Comparison of ENCODE assay signal across 10 mouse cellular contexts in the genomic region with DNA sequence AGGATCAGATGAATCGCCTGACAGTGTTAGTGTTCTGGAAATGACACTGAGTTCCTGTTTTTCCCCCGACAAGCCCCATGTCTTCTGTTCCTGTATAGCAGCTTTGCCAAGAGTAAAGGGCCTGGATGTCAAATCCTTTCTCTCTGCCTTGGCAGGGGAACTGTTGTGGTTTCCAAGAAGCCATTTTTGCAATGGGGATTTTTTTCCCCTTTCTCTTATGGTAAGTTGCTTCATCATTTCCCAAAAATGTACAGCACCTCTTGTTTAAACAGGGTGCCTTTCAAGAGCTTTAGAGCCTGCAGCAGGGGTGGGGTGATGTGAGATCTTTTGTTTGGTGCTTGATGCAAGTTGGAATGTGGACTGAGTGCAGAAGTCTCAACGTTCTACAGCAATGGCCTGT.
DNase-seq lines count a peak whose midpoint lies in the region; ATAC-seq and TF ChIP-seq lines count a peak whose summit lies in the region.
"Had no signal": no experiment of that assay in that cellular context is flagged by ENCODE, and none has a peak within 500 bp of the region (broad histone marks: within the 10 kb centered on the region; RNA-seq: fewer than 3 reads in every experiment).

No protein-coding gene starts in this region.

- no peak overlapping the region for H3K4me2 ChIP-seq in hindbrain, postnatal 0 days (ENCODE audit: low read depth, low read length)
- no peak overlapping the region for H3K4me2 ChIP-seq in hindbrain, embryonic 12.5 days (replicated peaks)
- H3K4me2 ChIP-seq: limb, embryonic 15.5 days had no signal

- H3K4me1 ChIP-seq in hindbrain, postnatal 0 days (ENCODE audit: insufficient read depth, low read length): peaks cover 19% of the 10 kb centered on the region
- H3K4me1 ChIP-seq in hindbrain, embryonic 12.5 days: peaks cover 21% of the 10 kb centered on the region
- peaks cover 3 to 6% of the 10 kb centered on the region in 2 experiments; a peak in 3 of 4 replicates for H3K4me1 ChIP-seq in MEL (ENCODE audit: control insufficient read depth in 1 of 2, insufficient read depth in 2 of 2, low read length in 2 of 2)

- TF ChIP-seq RAD21 in MEL (IDR thresholded peaks at IDR 0.05; ENCODE audit: low read depth, low read length): no peak

- H3K27ac ChIP-seq in hindbrain, postnatal 0 days: peak overlapping the region; percentile 51
- H3K27ac ChIP-seq in hindbrain, embryonic 12.5 days: no peak overlapping the region
- H3K27ac ChIP-seq in MEL (ENCODE audit: control insufficient read depth, low read depth, low read length): no peak overlapping the region
- H3K27ac ChIP-seq: limb, embryonic 15.5 days had no signal

- ATAC-seq in hindbrain, postnatal 0 days: no peak
- no peak for ATAC-seq in hindbrain, embryonic 12.5 days (ENCODE audit: low FRiP score)

- H3K9me3 ChIP-seq in hindbrain, postnatal 0 days (ENCODE audit: low read length): no peaks in the 10 kb centered on the region
- H3K9me3 ChIP-seq in hindbrain, embryonic 12.5 days (replicated peaks): no peaks in the 10 kb centered on the region
- no peaks in the 10 kb centered on the region for H3K9me3 ChIP-seq in MEL (replicated peaks; ENCODE audit: insufficient read depth, low read length)
- H3K9me3 ChIP-seq: limb, embryonic 15.5 days had no signal

- DNase-seq in hindbrain, postnatal 0 days (ENCODE audit: low spot score): peak; percentile 46
- DNase-seq in MEL (ENCODE audit: low read depth, low spot score): peak; percentile 30
- peak; percentile 61 to 76 for DNase-seq in heart, adult 9 months (ENCODE audit: low spot score in 2 of 2)
- DNase-seq in lung, postnatal 36 days: peak; percentile 76
- no peak for DNase-seq in layer of hippocampus, adult 9-10 months (ENCODE audit: low spot score)
- DNase-seq in gastrocnemius, postnatal 25 days: no peak
- DNase-seq in gastrocnemius, adult 8-10 months (ENCODE audit: low spot score in 2 of 2): no peak
- DNase-seq: cerebellum, postnatal 14 days had no signal

- no peak for TF ChIP-seq EP300 in MEL (IDR thresholded peaks at IDR 0.05; ENCODE audit: low read depth in 1 of 2, low read length in 2 of 2)

- H3K79me2 ChIP-seq in MEL (ENCODE audit: control insufficient read depth, insufficient read depth, low read length, poor library complexity): 0 out of 2 replicates have a peak, but pooled peaks cover 2% of the 10 kb centered on the region

- 43% methylated on average over 3 of the region's 3 CpGs for WGBS in hindbrain, postnatal 0 days
- WGBS in hindbrain, embryonic 12.5 days: 87% methylated on average over 3 of the region's 3 CpGs

- no peaks in the 10 kb centered on the region for H3K27me3 ChIP-seq in hindbrain, postnatal 0 days (ENCODE audit: insufficient read depth, low read length)
- H3K27me3 ChIP-seq in hindbrain, embryonic 12.5 days: no peaks in the 10 kb centered on the region
- no peaks in the 10 kb centered on the region for H3K27me3 ChIP-seq in MEL (ENCODE audit: control insufficient read depth in 1 of 2, insufficient read depth in 2 of 2, low read length in 2 of 2)
- H3K27me3 ChIP-seq: limb, embryonic 15.5 days had no signal

- TF ChIP-seq CTCF in hindbrain, postnatal 0 days (IDR thresholded peaks at IDR 0.05; ENCODE audit: low read depth): no peak
- no peak for TF ChIP-seq CTCF in MEL (IDR thresholded peaks at IDR 0.05 in 2 of 3, conservative IDR thresholded peaks at IDR 0.05 in 1 of 3; ENCODE audit: control insufficient read depth in 1 of 3, insufficient read depth in 1 of 3, low read depth in 2 of 3, low read length in 3 of 3, poor library complexity in 1 of 3, severe bottlenecking in 1 of 3)

- no peak for TF ChIP-seq POLR2A in MEL (IDR thresholded peaks at IDR 0.05; ENCODE audit: control insufficient read depth in 1 of 2, insufficient read depth in 1 of 2, low read depth in 1 of 2, low read length in 2 of 2, poor library complexity in 1 of 2)

- no peak overlapping the region for H3K9ac ChIP-seq in hindbrain, postnatal 0 days (replicated peaks; ENCODE audit: low read length)
- no peak overlapping the region for H3K9ac ChIP-seq in hindbrain, embryonic 12.5 days
- H3K9ac ChIP-seq in MEL (ENCODE audit: control insufficient read depth, low read depth, low read length, poor library complexity, severe bottlenecking): no peak overlapping the region
- H3K9ac ChIP-seq: limb, embryonic 15.5 days had no signal

- no peaks in the 10 kb centered on the region for H3K36me3 ChIP-seq in hindbrain, postnatal 0 days (ENCODE audit: insufficient read depth, low read length)
- H3K36me3 ChIP-seq in hindbrain, embryonic 12.5 days: no peaks in the 10 kb centered on the region
- H3K36me3 ChIP-seq in MEL (ENCODE audit: control insufficient read depth in 1 of 2, insufficient read depth in 2 of 2, low read length in 2 of 2): peaks cover 10% of the 10 kb centered on the region in 2 experiments
- H3K36me3 ChIP-seq: limb, embryonic 15.5 days had no signal

- no peak overlapping the region for H3K4me3 ChIP-seq in hindbrain, postnatal 0 days (ENCODE audit: low read length)
- H3K4me3 ChIP-seq in hindbrain, embryonic 12.5 days: no peak overlapping the region
- no peak overlapping the region for H3K4me3 ChIP-seq in MEL (ENCODE audit: control insufficient read depth in 1 of 2, insufficient read depth in 1 of 2, low read depth in 2 of 2, low read length in 2 of 2)
- H3K4me3 ChIP-seq: limb, embryonic 15.5 days had no signal

TF ChIP-seq in MEL, 35 proteins besides CTCF, POLR2A, EP300 and RAD21:
- TF ChIP-seq MAFK (IDR thresholded peaks at IDR 0.05; ENCODE audit: borderline replicate concordance, low read depth, low read length) (no peak), MYC (IDR thresholded peaks at IDR 0.05; ENCODE audit: low read depth, low read length) (no peak), MYB (IDR thresholded peaks at IDR 0.05; ENCODE audit: low read depth, low read length) (no peak), GABPA (IDR thresholded peaks at IDR 0.05; ENCODE audit: low read depth, low read length) (no peak)
TF ChIP-seq in MEL: peak in this region for 0.

Comparison
In these comparisons a context has a peak if more than half of its experiments do, and no peak if none do; other contexts are left out.
1. DNase-seq: peak in hindbrain, postnatal 0 days (single experiment), MEL (single experiment), heart, adult 9 months (2 of 2) and lung, postnatal 36 days (single experiment); none in layer of hippocampus, adult 9-10 months (single experiment), gastrocnemius, postnatal 25 days (single experiment) and gastrocnemius, adult 8-10 months (0 of 2).